Mouse (Mus musculus): ENCODE results near the gene Matn3. TPM values are rescaled to one million over a fixed set of nuclear protein-coding genes. Genes with fewer than 3 reads are reported as not detected.

Matn3 gene
- polyA plus RNA-seq, 1 experiment from 2014 or later = 0.19 TPM

DNA sequence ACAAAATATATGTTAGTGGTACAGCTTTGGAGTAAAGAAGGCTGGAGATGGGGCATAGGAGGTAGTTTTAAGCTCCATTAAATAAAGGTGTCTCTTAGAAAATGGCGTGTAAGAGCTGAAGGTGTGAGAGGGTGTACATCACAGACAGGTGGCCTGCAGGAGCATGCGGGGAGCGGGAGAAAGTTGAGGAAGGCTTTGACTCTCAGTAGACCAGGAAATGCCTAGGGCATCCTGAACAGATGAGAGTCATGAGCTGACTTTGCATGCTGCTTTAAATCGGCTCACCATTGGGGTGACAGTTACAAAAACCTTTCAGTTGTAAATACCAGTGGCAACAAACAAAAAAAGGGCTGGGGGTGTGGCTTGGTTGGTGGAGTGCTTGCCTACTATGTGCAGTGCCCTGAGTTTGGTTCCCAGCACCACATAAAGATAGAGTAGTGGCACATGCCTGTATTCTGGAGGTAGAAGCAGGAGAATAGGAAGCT, 6.6 kb upstream of the Matn3 start:
- WGBS = 82% methylated on average over 4 of the region's 4 CpGs
- Histone ChIP-seq H3K9me3 (no peaks in the 10 kb centered on the region), H3K36me3 (replicated peaks) (peaks cover 17% of the 10 kb centered on the region; the same call in 1 of the 2 replicates), H3K4me1 (no peaks in the 10 kb centered on the region), H3K4me2 (no peak overlapping the region), H3K4me3 (no peak overlapping the region), H3K27ac (no peak overlapping the region), H3K27me3 (replicated peaks) (no peaks in the 10 kb centered on the region), H3K9ac (no peak overlapping the region)
- ATAC-seq (replicated peaks) = no peak

DNA sequence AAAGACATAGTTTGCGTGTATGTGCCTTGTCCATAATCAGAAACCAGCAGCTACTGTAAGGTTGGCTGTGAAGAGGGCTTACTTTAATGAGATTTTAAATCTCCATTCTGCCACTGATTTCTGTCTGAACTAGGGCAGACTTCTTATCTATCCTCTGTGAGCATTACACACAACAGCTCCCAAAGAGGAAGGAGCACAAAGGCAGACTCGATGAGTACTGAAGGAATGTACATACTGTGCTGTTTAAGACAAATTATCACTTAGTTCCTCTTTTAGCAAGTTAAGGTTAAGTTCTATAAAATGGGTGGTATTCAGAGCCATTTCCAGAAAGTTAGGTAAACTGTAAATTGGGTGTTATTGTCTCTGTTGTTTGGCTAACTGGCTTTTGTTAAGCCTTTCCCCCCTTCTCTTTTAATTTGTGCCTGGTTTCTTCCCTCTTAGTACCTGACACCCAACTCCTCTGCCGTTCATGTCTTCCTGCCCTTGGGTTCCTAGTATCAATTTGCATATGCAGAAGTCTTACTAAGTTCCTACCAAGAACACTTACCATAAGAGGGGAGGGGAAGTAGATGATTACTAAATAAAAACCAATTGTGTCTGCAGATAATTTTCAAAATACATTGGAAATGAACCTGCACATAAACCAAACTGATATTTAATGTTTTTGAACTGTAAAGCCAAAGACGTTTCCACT, 5.9 kb upstream of the Matn3 start:
- Histone ChIP-seq H3K27ac (no peak overlapping the region), H3K4me3 (no peak overlapping the region), H3K27me3 (replicated peaks) (no peaks in the 10 kb centered on the region), H3K9ac (no peak overlapping the region), H3K9me3 (no peaks in the 10 kb centered on the region), H3K4me2 (no peak overlapping the region), H3K36me3 (replicated peaks) (peaks cover 12% of the 10 kb centered on the region; the same call in 1 of the 2 replicates), H3K4me1 (no peaks in the 10 kb centered on the region)
- WGBS = 81% methylated on average over 4 of the region's 4 CpGs
- no peak for ATAC-seq (replicated peaks)

DNA sequence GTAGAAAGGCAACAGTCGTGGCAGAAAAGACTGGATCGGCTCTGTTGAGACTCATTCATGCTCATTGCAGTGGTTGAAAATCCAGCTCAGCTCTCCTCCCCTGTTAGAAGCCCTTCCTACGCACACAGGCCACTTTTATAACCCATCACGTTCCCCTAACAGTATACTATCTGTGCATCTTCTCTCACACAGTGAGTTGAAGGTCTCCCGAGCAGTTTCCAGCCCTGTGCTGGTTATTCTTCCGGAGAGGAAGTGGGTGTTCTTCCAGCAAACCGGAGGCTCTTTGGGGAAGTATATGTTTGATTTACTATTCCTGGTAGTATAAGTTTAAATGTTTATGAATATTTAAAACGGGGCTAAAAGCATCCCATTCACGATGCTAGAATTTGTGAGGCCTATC, 566 bp upstream of the Matn3 start:
- 63% methylated on average over 9 of the region's 9 CpGs for WGBS
- Histone ChIP-seq H3K27me3 (replicated peaks) (no peaks in the 10 kb centered on the region), H3K36me3 (replicated peaks) (no peaks in the 10 kb centered on the region), H3K27ac (no peak overlapping the region), H3K4me3 (no peak overlapping the region), H3K9me3 (no peaks in the 10 kb centered on the region), H3K4me1 (peaks cover 10% of the 10 kb centered on the region), H3K4me2 (peak overlapping the region; percentile 95; the same call in 1 of the 2 replicates), H3K9ac (no peak overlapping the region)
- no peak for ATAC-seq (replicated peaks)

DNA sequence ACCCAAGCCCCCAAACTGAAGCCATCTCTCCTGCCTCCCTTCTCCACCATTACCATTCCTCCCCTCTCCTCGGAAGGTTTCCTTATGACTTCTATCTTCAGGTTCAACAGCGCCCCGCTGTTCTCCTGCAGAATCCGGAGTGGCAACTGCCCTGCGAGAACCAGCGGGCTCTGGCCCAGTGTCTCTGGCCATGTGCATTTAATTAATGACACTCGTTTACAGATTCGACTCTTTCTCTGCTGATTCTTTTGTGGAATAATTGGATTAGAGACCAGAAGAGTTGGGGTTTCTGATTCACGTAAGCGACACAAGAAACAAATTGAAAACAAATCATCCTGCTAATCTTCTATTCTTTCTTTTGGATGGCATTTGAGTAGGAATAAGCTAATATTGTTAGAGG, 5.4 kb downstream of the Matn3 start:
- Histone ChIP-seq H3K9me3 (no peaks in the 10 kb centered on the region), H3K4me1 (peaks cover 3% of the 10 kb centered on the region), H3K4me3 (no peak overlapping the region), H3K36me3 (replicated peaks) (no peaks in the 10 kb centered on the region), H3K4me2 (no peak overlapping the region), H3K27me3 (replicated peaks) (no peaks in the 10 kb centered on the region), H3K27ac (no peak overlapping the region), H3K9ac (no peak overlapping the region)
- no peak for ATAC-seq (replicated peaks)
- 45% methylated on average over 10 of the region's 10 CpGs for WGBS

DNA sequence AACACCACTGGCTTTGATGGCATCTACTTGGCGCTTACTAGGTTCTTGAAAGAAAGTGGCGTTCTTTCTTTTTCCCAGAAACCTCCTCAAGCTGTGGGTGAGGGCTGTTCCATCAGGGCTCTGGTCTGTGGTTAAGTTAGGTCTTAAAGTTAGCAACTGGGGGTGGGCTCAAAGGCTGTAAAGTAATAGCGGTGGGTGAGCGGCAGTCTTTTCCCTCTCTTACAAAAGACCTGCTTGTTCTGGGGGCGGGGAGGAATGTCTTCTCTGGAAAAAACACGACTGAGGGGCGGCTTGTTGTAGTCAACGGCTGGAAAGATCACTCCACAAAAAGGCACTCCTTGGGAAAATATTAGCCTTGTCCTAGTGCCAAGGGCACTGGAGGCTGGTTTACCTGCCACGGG, 6.4 kb downstream of the Matn3 start:
- H3K4me3 ChIP-seq = no peak overlapping the region
- no peaks in the 10 kb centered on the region for H3K9me3 ChIP-seq
- H3K9ac ChIP-seq = no peak overlapping the region
- 56% methylated on average over 9 of the region's 9 CpGs for WGBS
- no peaks in the 10 kb centered on the region for H3K4me1 ChIP-seq
- no peaks in the 10 kb centered on the region for H3K36me3 ChIP-seq (replicated peaks)
- H3K27ac ChIP-seq = no peak overlapping the region
- H3K4me2 ChIP-seq = no peak overlapping the region
- no peak for ATAC-seq (replicated peaks)
- no peaks in the 10 kb centered on the region for H3K27me3 ChIP-seq (replicated peaks)

DNA sequence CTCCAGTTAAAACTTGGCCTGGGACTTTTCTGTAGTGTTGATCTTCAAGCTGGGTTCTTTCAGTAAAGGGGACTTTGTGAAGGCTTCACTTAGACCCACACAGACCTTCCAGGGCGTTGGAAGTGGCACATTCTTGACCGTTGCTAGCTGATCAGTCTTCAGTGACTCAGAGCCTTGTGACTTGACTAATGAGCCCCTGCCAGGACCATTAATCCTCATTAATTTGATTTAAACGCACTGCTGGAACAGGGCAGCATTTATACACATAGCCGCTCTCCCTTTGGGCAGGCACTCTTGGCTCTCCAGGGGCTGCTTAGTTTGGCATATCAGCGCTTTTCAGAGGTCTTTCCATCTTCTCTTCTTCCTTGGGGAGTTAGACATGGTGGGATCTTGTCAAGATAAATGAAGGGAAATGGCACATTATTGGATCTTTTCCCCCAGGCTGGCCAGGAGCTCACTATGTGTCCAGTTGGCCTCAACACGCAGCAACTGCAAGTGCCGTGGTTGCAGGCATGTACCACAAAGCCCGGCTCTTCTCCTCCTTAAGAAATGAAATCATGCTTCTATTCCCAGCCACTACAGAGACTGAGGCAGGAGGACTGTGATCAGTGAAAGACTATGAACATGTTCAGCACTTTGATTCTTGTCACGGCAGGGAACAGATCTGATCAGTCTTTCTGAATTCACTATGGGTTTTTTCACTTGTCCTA, 14.0 kb downstream of the Matn3 start:
- 58% methylated on average over 9 of the region's 9 CpGs for WGBS
- H3K9ac ChIP-seq = no peak overlapping the region
- H3K9me3 ChIP-seq = no peaks in the 10 kb centered on the region
- no peak for ATAC-seq (replicated peaks)
- no peak overlapping the region for H3K4me3 ChIP-seq
- no peaks in the 10 kb centered on the region for H3K36me3 ChIP-seq (replicated peaks)
- H3K27me3 ChIP-seq (replicated peaks) = no peaks in the 10 kb centered on the region
- no peak overlapping the region for H3K27ac ChIP-seq
- H3K4me1 ChIP-seq = no peaks in the 10 kb centered on the region
- no peak overlapping the region for H3K4me2 ChIP-seq

DNA sequence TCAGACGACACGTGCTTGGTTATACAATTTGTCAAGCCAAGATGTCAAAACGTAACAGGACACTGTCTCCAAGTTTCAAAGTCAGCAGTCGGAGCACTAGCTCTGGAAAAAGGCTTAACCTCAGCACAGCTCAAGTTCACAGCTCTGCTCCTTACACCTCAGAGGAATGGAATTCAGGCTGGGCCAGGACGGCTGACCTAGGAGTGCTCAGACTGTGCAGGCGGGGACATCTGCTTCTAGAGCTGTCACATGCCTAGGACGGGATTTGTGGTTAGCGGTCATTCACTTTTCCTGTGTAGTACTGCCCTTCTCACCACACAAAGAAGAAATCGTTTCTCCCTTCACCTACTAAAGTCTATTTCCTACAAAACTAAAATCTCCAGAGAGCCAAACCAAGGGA, 22.1 kb downstream of the Matn3 start:
- Histone ChIP-seq H3K36me3 (replicated peaks) (no peaks in the 10 kb centered on the region), H3K27me3 (replicated peaks) (no peaks in the 10 kb centered on the region), H3K27ac (no peak overlapping the region), H3K4me1 (peaks cover 5% of the 10 kb centered on the region), H3K4me2 (no peak overlapping the region), H3K9ac (no peak overlapping the region), H3K4me3 (no peak overlapping the region), H3K9me3 (no peaks in the 10 kb centered on the region)
- 50% methylated on average over 9 of the region's 9 CpGs for WGBS
- ATAC-seq (replicated peaks) = no peak

DNA sequence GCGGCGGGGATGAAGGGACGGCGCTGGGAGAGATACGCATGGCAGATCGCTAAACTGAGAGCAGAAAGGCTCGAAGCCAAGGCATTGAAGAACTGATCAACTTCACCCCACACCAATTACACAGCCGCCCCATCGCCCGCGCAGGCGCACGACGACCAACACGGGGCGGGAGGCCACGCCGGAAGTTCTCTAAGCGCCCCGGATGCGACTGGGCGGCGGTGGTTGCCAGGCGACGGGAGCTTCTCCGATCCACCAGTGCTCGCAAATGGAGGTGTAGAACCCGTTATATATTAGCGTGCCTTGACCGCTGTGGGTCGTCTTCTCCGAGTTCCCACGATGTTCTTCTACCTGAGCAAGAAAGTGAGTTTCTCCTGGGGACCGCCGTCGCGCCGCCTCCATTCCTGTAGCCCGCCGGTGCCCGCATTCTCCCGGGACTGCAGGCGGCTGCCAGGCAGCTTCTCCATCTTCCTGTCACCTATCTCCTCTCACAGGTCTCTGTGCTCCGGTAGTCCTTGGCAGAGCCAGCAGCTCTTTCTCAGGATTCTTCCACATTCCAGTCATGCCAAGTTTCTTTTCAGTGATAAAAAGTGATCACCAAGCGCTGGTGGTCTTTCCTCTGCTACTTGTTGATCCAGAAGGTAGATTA, 26.2 kb downstream of the Matn3 start, which contains the start of gene Wdr35:
Gene Wdr35, plus strand, starts transcription at position 73 of the 646 bp plus-strand sequence.
- WGBS = under 1% methylated on average over 45 of the region's 45 CpGs
- H3K4me2 ChIP-seq = peak within 1 kb of the TSS; percentile 59
- peaks cover 12% of the 10 kb centered on the region for H3K4me1 ChIP-seq
- H3K36me3 ChIP-seq (replicated peaks) = peaks cover 3% of the 10 kb centered on the region; the same call in 1 of the 2 replicates
- H3K9ac ChIP-seq = peak within 1 kb of the TSS; percentile 48
- no peaks in the 10 kb centered on the region for H3K9me3 ChIP-seq
- peak within 1 kb of the TSS; percentile 87 for H3K27ac ChIP-seq
- H3K4me3 ChIP-seq = peak within 1 kb of the TSS; percentile 53
- no peaks in the 10 kb centered on the region for H3K27me3 ChIP-seq (replicated peaks)
- ATAC-seq (replicated peaks) = peak; percentile 99

DNA sequence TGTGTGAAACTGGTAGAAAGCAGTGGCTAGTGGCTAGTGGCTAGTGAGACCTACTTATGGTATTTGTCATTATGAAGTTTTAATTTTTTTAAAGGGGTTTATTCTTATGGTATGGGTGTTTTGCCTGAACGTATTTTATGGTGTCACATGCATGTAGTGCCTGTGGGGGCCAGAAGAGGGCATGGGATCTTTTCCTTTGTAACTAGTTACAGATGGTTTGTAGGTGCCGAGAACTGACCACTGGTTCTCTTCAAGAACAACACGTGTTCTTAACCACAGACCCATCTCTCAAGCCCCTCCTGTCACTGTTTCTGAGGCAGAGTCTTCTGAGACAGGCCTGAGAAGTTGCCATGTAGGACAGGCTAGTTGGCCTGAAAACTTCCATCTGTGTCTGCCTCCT, 27.3 kb downstream of the Matn3 start:
- no peak for ATAC-seq (replicated peaks)
- Histone ChIP-seq H3K27me3 (replicated peaks) (no peaks in the 10 kb centered on the region), H3K4me2 (peak overlapping the region; percentile 59), H3K9ac (0 out of 2 replicates have a peak overlapping the region, but pooled peaks have one; percentile 48), H3K4me1 (peaks cover 12% of the 10 kb centered on the region), H3K36me3 (replicated peaks) (peaks cover 8% of the 10 kb centered on the region; the same call in 1 of the 2 replicates), H3K27ac (no peak overlapping the region), H3K4me3 (peak overlapping the region; percentile 53; the same call in 1 of the 2 replicates), H3K9me3 (no peaks in the 10 kb centered on the region)
- 87% methylated on average over 3 of the region's 3 CpGs for WGBS

DNA sequence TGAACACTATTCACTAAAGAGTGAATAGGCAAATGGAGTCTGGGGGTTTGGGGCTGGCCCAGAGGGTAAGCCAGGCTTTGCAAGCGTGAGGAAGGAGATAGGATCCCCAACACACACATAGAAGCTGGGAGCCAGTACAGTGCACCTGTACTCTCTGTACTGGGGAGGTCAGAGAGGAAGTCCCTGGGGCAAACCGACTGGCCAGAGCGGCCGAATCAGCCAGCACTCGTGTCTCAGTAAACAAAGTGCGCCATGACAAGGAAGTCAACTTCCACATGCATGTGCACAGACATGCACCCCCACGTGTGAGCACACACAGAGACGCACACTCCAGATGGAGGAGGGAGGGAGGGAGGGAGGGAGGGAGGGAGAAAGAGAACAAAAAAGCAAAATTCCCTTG, 45.5 kb downstream of the Matn3 start:
- H3K4me2 ChIP-seq = no peak overlapping the region
- H3K4me3 ChIP-seq = no peak overlapping the region
- H3K9me3 ChIP-seq = no peaks in the 10 kb centered on the region
- no peaks in the 10 kb centered on the region for H3K27me3 ChIP-seq (replicated peaks)
- H3K27ac ChIP-seq = no peak overlapping the region
- no peaks in the 10 kb centered on the region for H3K4me1 ChIP-seq
- no peak for ATAC-seq (replicated peaks)
- no peaks in the 10 kb centered on the region; the same call in 1 of the 2 replicates for H3K36me3 ChIP-seq (replicated peaks)
- 81% methylated on average over 8 of the region's 8 CpGs for WGBS
- no peak overlapping the region for H3K9ac ChIP-seq

DNA sequence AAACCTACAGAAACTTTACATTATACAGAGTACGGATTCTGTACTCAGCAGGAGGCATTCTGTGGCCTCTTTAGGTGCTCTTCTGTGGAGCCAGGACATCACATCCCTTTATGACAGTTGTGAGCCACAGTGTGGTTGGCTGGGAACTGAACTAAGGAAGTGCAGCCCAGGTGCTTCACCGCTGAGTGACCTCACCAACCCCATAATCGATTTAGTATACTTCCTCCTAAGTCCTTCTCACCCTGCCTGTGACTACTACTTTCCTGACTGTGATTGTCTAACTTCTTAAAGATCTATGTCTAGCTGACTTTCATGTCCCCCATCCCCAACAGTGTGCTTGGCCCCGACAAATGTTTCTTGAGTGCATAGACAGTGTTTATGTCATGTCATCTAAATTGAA, 50.6 kb downstream of the Matn3 start:
- no peaks in the 10 kb centered on the region for H3K4me1 ChIP-seq
- 0 out of 2 replicates have a peak, but pooled peaks cover 4% of the 10 kb centered on the region for H3K36me3 ChIP-seq (replicated peaks)
- 91% methylated on average over 4 of the region's 4 CpGs for WGBS
- H3K27me3 ChIP-seq (replicated peaks) = no peaks in the 10 kb centered on the region
- H3K9me3 ChIP-seq = no peaks in the 10 kb centered on the region
- ATAC-seq (replicated peaks) = no peak
- H3K9ac ChIP-seq = no peak overlapping the region
- H3K4me3 ChIP-seq = no peak overlapping the region
- no peak overlapping the region for H3K27ac ChIP-seq
- no peak overlapping the region for H3K4me2 ChIP-seq

DNA sequence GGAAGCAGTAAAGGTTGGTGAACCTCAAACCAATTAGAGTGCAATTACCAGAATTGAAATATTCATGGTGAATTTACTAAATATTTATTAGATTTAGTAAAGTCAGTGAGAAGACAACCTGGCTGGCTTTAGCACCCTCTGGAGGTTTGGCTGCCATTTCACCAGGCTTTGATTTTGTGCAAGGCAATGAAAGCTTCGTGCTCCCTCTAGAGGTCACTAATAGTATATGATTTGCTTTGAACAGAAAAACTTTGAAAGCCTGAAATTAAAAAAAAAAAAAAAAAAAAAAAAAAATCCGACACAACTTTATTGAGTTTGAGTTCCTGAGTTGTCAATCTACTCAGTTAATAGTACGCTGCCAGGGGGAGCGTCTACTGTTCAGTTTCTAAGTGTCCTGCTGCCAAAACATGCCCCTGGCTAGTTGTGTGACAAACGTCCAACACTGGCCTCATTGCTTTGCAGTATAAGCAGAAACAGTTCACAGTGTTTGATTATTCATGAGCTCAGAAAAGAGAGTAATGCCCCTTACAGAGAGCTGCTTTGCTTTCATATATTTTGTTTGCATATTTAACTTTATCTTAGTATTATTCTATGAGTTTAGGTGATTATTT, 54.4 kb downstream of the Matn3 start:
- H3K4me1 ChIP-seq = no peaks in the 10 kb centered on the region
- WGBS = 13% methylated on average over 5 of the region's 5 CpGs
- ATAC-seq (replicated peaks) = peak; percentile 84
- H3K4me2 ChIP-seq = no peak overlapping the region
- H3K27ac ChIP-seq = no peak overlapping the region
- H3K9me3 ChIP-seq = no peaks in the 10 kb centered on the region
- H3K4me3 ChIP-seq = no peak overlapping the region
- peaks cover 5% of the 10 kb centered on the region; the same call in 1 of the 2 replicates for H3K36me3 ChIP-seq (replicated peaks)
- no peaks in the 10 kb centered on the region for H3K27me3 ChIP-seq (replicated peaks)
- H3K9ac ChIP-seq = no peak overlapping the region

Measured in midbrain, embryonic 15.5 days (tissue).